Mouse (Mus musculus) heart, adult 8-10 months (tissue): ENCODE data around the gene Zfp948. TPM values are rescaled to one million over a fixed set of nuclear protein-coding genes. Genes with fewer than 3 reads are reported as not detected.
"Not testable (repeated sequence)": the region's sequence is repeated elsewhere in the genome, so short reads cannot be mapped to it uniquely, and the experiment has no call there.

Experiments used
- DNase-seq: peaks from one replicate; pipeline ENCODE4 v3.0.0; 2022; ENCODE audit warnings: low spot score
- total RNA-seq, 4 experiments: library from RNA; stranded (reverse); gene quantifications; 2 replicates each; pipeline ENCODE4 v1.2.4; 2022

Gene Zfp948
- total RNA-seq, 4 experiments from 2014 or later: 2.8 to 3.5 (median 3.1) TPM

DNA sequence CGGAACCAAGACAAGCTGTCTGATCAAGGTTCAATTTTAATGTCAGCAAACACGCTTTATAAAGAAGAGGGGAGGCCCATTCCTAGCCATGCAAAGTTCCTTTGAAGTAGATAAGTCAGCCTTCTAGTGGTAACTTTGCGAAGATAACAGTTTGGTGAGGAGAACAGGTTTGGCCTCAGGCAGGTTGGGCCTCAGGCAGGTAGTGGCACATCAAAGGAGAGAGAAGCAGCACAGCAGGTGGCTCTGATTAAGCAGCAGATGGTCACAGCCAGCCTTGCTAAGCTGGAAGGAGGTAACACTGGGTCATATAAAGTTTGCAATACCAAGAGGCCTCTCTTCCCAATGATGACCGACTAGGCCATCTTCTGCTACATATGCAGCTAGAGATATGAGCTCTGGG lies 69.0 kb downstream of the Zfp948 start:
- DNase-seq: not testable (repeated sequence)

Other genes with a start within 250 kb of the Zfp948 start
- 1 to 10 TPM in 2 of 4 experiments, under 1 TPM in 2; 0.63 to 1.5 (median 1.1) TPM for gene Zfp677, start 183.3 kb upstream of the Zfp948 start, total RNA-seq
- gene Zfp54, start 143.8 kb upstream of the Zfp948 start, total RNA-seq: 1 to 10 TPM in 3 of 4 experiments, under 1 TPM in 1; 0.80 to 1.4 (median 1.3) TPM
- gene Zfp51, start 116.6 kb upstream of the Zfp948 start, total RNA-seq: 1 to 10 TPM; 7.6 to 8.7 (median 8.0) TPM
- 1 to 10 TPM; 1.8 to 3.1 (median 2.4) TPM for gene Zfp53, start 78.0 kb upstream of the Zfp948 start, total RNA-seq
- 1 to 10 TPM; 5.4 to 7.1 (median 6.2) TPM for gene Zfp52, start 31.5 kb upstream of the Zfp948 start, total RNA-seq
- 1 to 10 TPM; 1.9 to 2.4 (median 2.1) TPM for gene Zfp983, start 83.6 kb downstream of the Zfp948 start, total RNA-seq
- gene Gm10226, start 124.9 kb downstream of the Zfp948 start, total RNA-seq: 1 to 10 TPM in 2 of 4 experiments, not detected in 2; 2.1 to 3.5 TPM
- gene Zfp760, start 140.7 kb downstream of the Zfp948 start, total RNA-seq: 1 to 10 TPM; 1.3 to 2.0 (median 1.5) TPM
- gene Zfp229, start 163.8 kb downstream of the Zfp948 start, total RNA-seq: 1 to 10 TPM; 3.6 to 6.7 (median 5.1) TPM